Mouse (Mus musculus): ENCODE results near the gene Tmem175. TPM values are rescaled to one million over a fixed set of nuclear protein-coding genes. Genes with fewer than 3 reads are reported as not detected.

Gene Tmem175
- polyA plus RNA-seq, 1 experiment = 67.1 TPM

DNA sequence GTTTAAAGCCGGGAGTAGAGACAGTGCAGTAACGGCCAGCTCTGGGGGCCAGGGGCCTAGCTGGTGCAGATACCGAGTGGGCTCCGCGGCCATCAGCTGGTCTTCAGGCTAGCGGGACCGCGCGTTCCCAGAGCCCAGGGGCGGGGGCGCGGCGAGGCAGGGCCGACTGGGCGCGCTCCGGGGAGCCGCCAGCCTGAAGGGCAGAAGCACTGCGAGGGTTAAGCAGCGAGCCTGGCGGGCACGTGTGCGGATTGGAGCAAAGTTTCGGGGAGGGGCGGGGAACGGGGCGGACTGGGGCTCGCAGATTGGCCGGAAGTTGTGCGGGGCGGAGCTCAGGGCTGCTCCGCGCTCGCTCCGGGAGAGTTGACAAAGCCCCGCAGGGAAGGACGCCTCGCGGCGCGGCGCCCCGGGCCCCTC is 64.3 kb downstream of the Tmem175 start:
- Histone ChIP-seq H3K4me1 (ENCODE audit: control insufficient read depth, insufficient read depth, low read length) (peaks cover 3% of the 10 kb centered on the region; the same call in 1 of the 2 replicates), H3K4me3 (ENCODE audit: insufficient read depth, low read depth, low read length) (peak overlapping the region; percentile 77), H3K27ac (ENCODE audit: insufficient read depth, low read depth, low read length) (no peak overlapping the region), H3K36me3 (ENCODE audit: control insufficient read depth, insufficient read depth, low read length) (no peaks in the 10 kb centered on the region), H3K27me3 (replicated peaks; ENCODE audit: control insufficient read depth, insufficient read depth, low read length) (no peaks in the 10 kb centered on the region)
- under 1% methylated on average over 43 of the region's 43 CpGs for WGBS
- TF ChIP-seq POLR2A (IDR thresholded peaks at IDR 0.05; ENCODE audit: low read depth, low read length) = no peak
- no peak for TF ChIP-seq CTCF (conservative IDR thresholded peaks at IDR 0.05; ENCODE audit: insufficient read depth, insufficient read length, low read depth, low read length)
- DNase-seq = peak; percentile 91

DNA sequence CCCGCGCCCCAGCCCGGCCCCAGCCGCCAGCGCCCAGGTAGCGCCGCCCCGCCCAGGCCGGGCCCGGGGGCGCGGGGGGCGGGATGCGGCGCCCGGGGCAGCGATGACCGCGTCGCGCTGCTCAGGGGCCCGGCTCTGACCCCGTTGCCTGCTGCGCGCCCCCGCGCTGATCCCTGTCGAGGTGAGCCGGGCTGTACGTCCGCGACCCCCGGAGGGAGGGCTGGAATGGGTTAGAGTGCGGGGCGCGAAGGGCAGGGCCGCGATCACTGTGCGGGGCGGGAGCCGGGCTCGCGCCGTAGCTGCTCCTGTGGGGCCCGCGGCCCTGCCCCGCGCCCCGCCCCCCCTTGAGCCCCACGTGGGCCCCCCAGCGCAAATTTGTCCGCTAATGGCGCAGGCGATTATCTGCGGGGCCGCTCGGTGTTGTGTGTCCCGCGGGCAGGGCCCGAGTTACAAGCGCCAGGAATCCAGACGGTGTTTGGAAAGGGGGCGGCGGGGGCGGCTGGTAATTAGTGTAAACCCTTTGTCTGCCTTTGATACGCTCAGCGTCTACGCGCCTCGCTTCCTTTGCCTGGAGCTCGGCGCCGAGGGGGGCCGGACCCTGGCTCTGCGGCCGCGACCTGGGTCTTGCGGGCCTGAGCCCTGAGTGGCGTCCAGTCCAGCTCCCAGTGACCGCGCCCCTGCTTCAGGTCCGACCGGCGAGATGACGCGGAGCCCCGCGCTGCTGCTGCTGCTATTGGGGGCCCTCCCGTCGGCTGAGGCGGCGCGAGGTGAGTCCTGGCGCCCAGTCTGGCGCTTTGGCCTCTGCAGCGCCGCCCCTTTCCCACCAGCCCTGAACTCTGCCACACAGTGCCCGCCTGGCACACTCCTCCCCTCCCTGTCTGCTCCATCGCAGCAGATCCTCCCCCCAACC is 65.0 kb downstream of the Tmem175 start:
- Histone ChIP-seq H3K4me3 (ENCODE audit: insufficient read depth, low read depth, low read length) (peak overlapping the region; percentile 77), H3K27ac (ENCODE audit: insufficient read depth, low read depth, low read length) (no peak overlapping the region), H3K36me3 (ENCODE audit: control insufficient read depth, insufficient read depth, low read length) (no peaks in the 10 kb centered on the region), H3K4me1 (ENCODE audit: control insufficient read depth, insufficient read depth, low read length) (peaks cover 3% of the 10 kb centered on the region; the same call in 1 of the 2 replicates), H3K27me3 (replicated peaks; ENCODE audit: control insufficient read depth, insufficient read depth, low read length) (no peaks in the 10 kb centered on the region)
- TF ChIP-seq CTCF (conservative IDR thresholded peaks at IDR 0.05; ENCODE audit: insufficient read depth, insufficient read length, low read depth, low read length) = no peak
- TF ChIP-seq POLR2A (IDR thresholded peaks at IDR 0.05; ENCODE audit: low read depth, low read length) = no peak
- peak; percentile 74 for DNase-seq
- WGBS = under 1% methylated on average over 97 of the region's 99 CpGs

DNA sequence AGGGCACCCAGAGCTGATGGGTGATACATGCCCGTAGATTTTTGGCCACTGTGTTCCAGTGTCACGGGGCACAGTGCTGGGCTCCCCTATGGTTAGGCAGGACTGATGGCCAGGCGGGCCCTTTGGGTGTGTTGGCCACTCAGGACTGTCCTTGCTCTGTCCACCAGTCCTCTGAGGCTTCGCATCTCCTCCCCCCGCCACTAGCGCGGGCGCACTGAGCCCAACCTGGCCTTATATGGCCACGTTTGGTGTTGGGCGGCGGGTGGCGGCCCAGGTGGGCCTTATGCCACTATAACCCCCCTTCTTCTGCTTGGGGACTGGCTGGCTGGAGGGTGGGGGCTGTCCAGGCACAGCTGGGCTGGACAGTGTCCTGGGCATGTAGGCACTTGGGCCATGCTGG is 66.3 kb downstream of the Tmem175 start:
- Histone ChIP-seq H3K4me1 (ENCODE audit: control insufficient read depth, insufficient read depth, low read length) (peaks cover 3% of the 10 kb centered on the region; the same call in 1 of the 2 replicates), H3K36me3 (ENCODE audit: control insufficient read depth, insufficient read depth, low read length) (no peaks in the 10 kb centered on the region), H3K4me3 (ENCODE audit: insufficient read depth, low read depth, low read length) (no peak overlapping the region), H3K27ac (ENCODE audit: insufficient read depth, low read depth, low read length) (no peak overlapping the region), H3K27me3 (replicated peaks; ENCODE audit: control insufficient read depth, insufficient read depth, low read length) (no peaks in the 10 kb centered on the region)
- TF ChIP-seq POLR2A (IDR thresholded peaks at IDR 0.05; ENCODE audit: low read depth, low read length) (no peak), CTCF (conservative IDR thresholded peaks at IDR 0.05; ENCODE audit: insufficient read depth, insufficient read length, low read depth, low read length) (no peak)
- no peak for DNase-seq
- WGBS = 97% methylated on average over 12 of the region's 12 CpGs

DNA sequence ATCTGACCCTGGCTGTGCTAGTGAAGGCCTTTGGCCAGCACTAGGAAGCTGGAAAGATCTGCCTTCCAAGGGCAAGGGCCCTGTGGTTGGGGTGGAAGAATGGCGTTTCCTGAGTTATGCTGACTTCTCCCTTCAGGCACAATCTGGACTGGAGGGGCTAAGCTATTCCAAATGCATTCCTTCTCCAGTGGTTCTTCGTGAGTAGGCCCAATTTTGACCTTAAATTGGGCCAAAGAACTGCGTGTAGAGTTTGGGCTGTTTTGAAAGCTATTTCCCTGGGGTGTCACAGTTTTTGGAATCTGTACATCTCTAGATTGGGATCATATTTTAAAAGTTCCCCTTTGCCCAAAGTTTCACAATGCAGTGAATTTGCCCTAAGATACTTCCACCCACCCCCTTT is 67.0 kb downstream of the Tmem175 start:
- no peaks in the 10 kb centered on the region for H3K36me3 ChIP-seq (ENCODE audit: control insufficient read depth, insufficient read depth, low read length)
- DNase-seq = no peak
- no peak overlapping the region for H3K27ac ChIP-seq (ENCODE audit: insufficient read depth, low read depth, low read length)
- peaks cover 3% of the 10 kb centered on the region; the same call in 1 of the 2 replicates for H3K4me1 ChIP-seq (ENCODE audit: control insufficient read depth, insufficient read depth, low read length)
- H3K4me3 ChIP-seq (ENCODE audit: insufficient read depth, low read depth, low read length) = no peak overlapping the region
- H3K27me3 ChIP-seq (replicated peaks; ENCODE audit: control insufficient read depth, insufficient read depth, low read length) = no peaks in the 10 kb centered on the region
- WGBS = 61% methylated on average over 3 of the region's 3 CpGs
- TF ChIP-seq CTCF (conservative IDR thresholded peaks at IDR 0.05; ENCODE audit: insufficient read depth, insufficient read length, low read depth, low read length) = no peak
- no peak for TF ChIP-seq POLR2A (IDR thresholded peaks at IDR 0.05; ENCODE audit: low read depth, low read length)

DNA sequence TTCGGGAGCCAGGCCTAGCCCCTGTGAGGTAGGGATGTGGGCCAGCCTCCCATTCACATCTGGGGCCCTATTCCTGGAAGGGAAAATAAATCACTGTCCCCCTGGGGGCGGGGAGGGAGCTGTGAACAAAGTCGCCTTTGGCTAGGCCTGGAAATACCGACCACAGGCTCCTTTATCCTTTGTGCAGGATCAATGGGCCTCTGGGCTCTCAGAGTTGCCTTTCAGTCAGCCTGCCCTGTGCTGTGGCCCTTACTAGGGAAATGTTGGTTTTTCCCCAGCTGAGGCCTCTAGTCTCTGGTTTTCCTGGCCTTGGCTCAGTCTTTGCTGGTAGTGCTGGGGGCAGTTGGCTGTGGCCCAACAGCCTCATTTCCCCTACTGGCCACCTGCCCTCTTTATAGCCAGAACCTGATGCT is 67.8 kb downstream of the Tmem175 start:
- peaks cover 3% of the 10 kb centered on the region; the same call in 1 of the 2 replicates for H3K4me1 ChIP-seq (ENCODE audit: control insufficient read depth, insufficient read depth, low read length)

More for the DNA sequence above, 67.8 kb downstream of the Tmem175 start:
- DNase-seq = no peak
- WGBS = 63% methylated on average over 4 of the region's 4 CpGs
- H3K36me3 ChIP-seq (ENCODE audit: control insufficient read depth, insufficient read depth, low read length) = no peaks in the 10 kb centered on the region
- H3K4me3 ChIP-seq (ENCODE audit: insufficient read depth, low read depth, low read length) = no peak overlapping the region
- no peak overlapping the region for H3K27ac ChIP-seq (ENCODE audit: insufficient read depth, low read depth, low read length)
- no peak for TF ChIP-seq CTCF (conservative IDR thresholded peaks at IDR 0.05; ENCODE audit: insufficient read depth, insufficient read length, low read depth, low read length)
- no peak for TF ChIP-seq POLR2A (IDR thresholded peaks at IDR 0.05; ENCODE audit: low read depth, low read length)
- H3K27me3 ChIP-seq (replicated peaks; ENCODE audit: control insufficient read depth, insufficient read depth, low read length) = no peaks in the 10 kb centered on the region

Other genes starting within 250 kb of the Tmem175 start
- gene Pde6b, start 241.4 kb upstream of the Tmem175 start, polyA plus RNA-seq (2012; rRNA removed) = not detected in 2 replicates
- gene Atp5k, start 195.3 kb upstream of the Tmem175 start, polyA plus RNA-seq (2012; rRNA removed) = 103 and 172 TPM in 2 replicates
- gene Mfsd7a, start 180.9 kb upstream of the Tmem175 start, polyA plus RNA-seq (2012; rRNA removed) = 5.0 and 5.3 TPM in 2 replicates
- 9.0 and 10.2 TPM in 2 replicates for gene Pcgf3, start 168.5 kb upstream of the Tmem175 start, polyA plus RNA-seq (2012; rRNA removed)
- gene Cplx1, start 79.7 kb upstream of the Tmem175 start, polyA plus RNA-seq (2012; rRNA removed) = 0.26 and 0.59 TPM in 2 replicates
- gene Gak, start within 50 bp of the Tmem175 start, polyA plus RNA-seq (2012; rRNA removed) = 80.5 and 89.0 TPM in 2 replicates
- 9.1 and 12.7 TPM in 2 replicates for gene Idua, start 30.6 kb downstream of the Tmem175 start, polyA plus RNA-seq (2012; rRNA removed)
- gene Dgkq, start 39.9 kb downstream of the Tmem175 start, polyA plus RNA-seq (2012; rRNA removed) = 27.9 and 34.8 TPM in 2 replicates
- gene Slc26a1, start 45.8 kb downstream of the Tmem175 start, polyA plus RNA-seq (2012; rRNA removed) = 257 and 309 TPM in 2 replicates
- gene Fgfrl1, start 62.6 kb downstream of the Tmem175 start, polyA plus RNA-seq (2012; rRNA removed) = 65.1 and 74.8 TPM in 2 replicates
- gene Rnf212, start 145.2 kb downstream of the Tmem175 start, polyA plus RNA-seq (2012; rRNA removed) = not detected in 2 replicates
- not detected in 2 replicates for gene Tmed11, start 165.6 kb downstream of the Tmem175 start, polyA plus RNA-seq (2012; rRNA removed)
- not detected in 2 replicates for gene Vmn2r8, start 179.1 kb downstream of the Tmem175 start, polyA plus RNA-seq (2012; rRNA removed)
- gene Vmn2r9, start 222.8 kb downstream of the Tmem175 start, polyA plus RNA-seq (2012; rRNA removed) = not detected in 2 replicates